Mouse (Mus musculus): ENCODE results near the gene Dact3.
A peak's percentile ranks its signal among the peaks of the same experiment; 100 is the strongest.

GRCm38 (mm10) chr7:16930850-16931249, 55.7 kb downstream of the Dact3 start:
- TF ChIP-seq CTCF (IDR thresholded peaks at IDR 0.05; ENCODE audit: insufficient read depth, low read length) (peak; percentile 63), POLR2A (IDR thresholded peaks at IDR 0.05; ENCODE audit: borderline replicate concordance, extremely low read depth, low read depth, low read length) (no peak)
